Mouse (Mus musculus): Measurements from ENCODE around the gene Cpne6. TPM values are rescaled to one million over a fixed set of nuclear protein-coding genes. Genes with fewer than 3 reads are reported as not detected.

Gene Cpne6
- polyA plus RNA-seq, 1 experiment from 2014 or later, result 1.7 TPM

DNA sequence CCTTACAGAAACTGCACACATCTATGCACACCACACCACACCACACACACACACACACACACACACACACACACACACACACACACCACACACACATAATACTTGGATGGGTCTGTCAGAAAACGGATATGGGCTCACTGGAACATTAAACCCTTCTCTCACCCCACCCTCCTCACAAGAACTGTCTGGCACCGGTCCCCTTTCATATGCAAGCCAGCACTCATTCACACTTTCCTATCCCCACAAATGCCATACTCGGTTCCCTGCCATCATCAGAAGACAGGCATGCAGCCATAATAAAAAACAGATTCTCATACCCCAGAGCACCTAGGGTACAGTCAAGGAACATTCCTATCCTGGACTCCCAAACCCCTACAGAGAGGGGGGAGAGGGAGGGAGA lies 18.1 kb upstream of the Cpne6 start:
- Histone ChIP-seq H3K27me3 (ENCODE audit: control insufficient read depth, insufficient read depth, low read length) (no peaks in the 10 kb centered on the region), H3K27ac (ENCODE audit: low read depth, low read length) (no peak overlapping the region), H3K9me3 (ENCODE audit: control insufficient read depth, low read length) (no peaks in the 10 kb centered on the region), H3K9ac (ENCODE audit: low read length) (no peak overlapping the region), H3K36me3 (ENCODE audit: control insufficient read depth, insufficient read depth, low read length) (no peaks in the 10 kb centered on the region; the same call in 1 of the 2 replicates), H3K4me2 (ENCODE audit: low read depth) (no peak overlapping the region; the same call in 1 of the 2 replicates), H3K4me1 (ENCODE audit: control insufficient read depth, insufficient read depth, low read length) (no peaks in the 10 kb centered on the region), H3K4me3 (ENCODE audit: low read depth, low read length) (peak overlapping the region; percentile 75; the same call in 1 of the 2 replicates)
- ATAC-seq (ENCODE audit: insufficient read depth, low FRiP score, low TSS enrichment), result no peak
- DNase-seq (ENCODE audit: low spot score), result no peak
- WGBS, result 33% methylated on average over 3 of the region's 3 CpGs

DNA sequence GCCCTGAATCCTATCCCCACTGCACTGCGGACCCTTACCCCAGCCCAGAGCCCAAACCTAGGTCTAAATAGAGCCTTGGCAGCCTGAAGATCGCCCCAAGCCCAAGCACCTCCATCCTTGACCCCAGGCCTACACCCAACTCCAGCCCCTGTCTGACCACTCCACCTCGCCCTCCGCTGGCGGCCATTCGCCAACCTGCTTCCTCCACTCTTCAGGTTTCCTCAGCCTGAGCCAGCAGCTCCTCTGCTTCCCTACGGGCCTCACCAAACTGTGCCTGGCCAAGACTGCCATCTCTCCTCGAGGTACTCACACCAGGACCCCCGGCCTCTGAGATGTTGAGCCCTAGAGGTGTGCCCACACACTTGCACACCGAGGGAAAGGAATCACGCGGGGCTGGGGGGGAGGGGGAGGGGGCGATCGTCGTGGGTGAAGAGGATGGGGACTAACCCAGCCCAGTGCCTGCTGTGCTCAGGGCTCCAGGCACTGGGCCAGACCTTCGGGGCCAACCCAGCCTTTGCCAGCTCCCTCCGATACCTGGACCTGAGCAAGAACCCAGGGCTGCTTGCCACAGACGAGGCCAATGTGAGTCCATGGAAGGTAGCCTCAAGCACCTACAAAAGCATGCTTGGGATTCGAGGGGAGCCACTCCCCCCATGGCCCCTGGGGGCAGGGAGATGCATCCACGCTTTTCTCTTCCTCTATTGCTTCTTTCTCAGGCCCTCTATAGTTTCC lies 14.6 kb upstream of the Cpne6 start:
- Histone ChIP-seq H3K4me3 (ENCODE audit: low read depth, low read length) (no peak overlapping the region), H3K9me3 (ENCODE audit: control insufficient read depth, low read length) (no peaks in the 10 kb centered on the region), H3K4me1 (ENCODE audit: control insufficient read depth, insufficient read depth, low read length) (no peaks in the 10 kb centered on the region), H3K36me3 (ENCODE audit: control insufficient read depth, insufficient read depth, low read length) (no peaks in the 10 kb centered on the region; the same call in 1 of the 2 replicates), H3K4me2 (ENCODE audit: low read depth) (no peak overlapping the region), H3K27ac (ENCODE audit: low read depth, low read length) (no peak overlapping the region), H3K27me3 (ENCODE audit: control insufficient read depth, insufficient read depth, low read length) (no peaks in the 10 kb centered on the region), H3K9ac (ENCODE audit: low read length) (no peak overlapping the region)
- 80% methylated on average over 18 of the region's 20 CpGs for whole genome bisulfite sequencing
- no peak for ATAC-seq (ENCODE audit: insufficient read depth, low FRiP score, low TSS enrichment)
- no peak for DNase-seq (ENCODE audit: low spot score)

DNA sequence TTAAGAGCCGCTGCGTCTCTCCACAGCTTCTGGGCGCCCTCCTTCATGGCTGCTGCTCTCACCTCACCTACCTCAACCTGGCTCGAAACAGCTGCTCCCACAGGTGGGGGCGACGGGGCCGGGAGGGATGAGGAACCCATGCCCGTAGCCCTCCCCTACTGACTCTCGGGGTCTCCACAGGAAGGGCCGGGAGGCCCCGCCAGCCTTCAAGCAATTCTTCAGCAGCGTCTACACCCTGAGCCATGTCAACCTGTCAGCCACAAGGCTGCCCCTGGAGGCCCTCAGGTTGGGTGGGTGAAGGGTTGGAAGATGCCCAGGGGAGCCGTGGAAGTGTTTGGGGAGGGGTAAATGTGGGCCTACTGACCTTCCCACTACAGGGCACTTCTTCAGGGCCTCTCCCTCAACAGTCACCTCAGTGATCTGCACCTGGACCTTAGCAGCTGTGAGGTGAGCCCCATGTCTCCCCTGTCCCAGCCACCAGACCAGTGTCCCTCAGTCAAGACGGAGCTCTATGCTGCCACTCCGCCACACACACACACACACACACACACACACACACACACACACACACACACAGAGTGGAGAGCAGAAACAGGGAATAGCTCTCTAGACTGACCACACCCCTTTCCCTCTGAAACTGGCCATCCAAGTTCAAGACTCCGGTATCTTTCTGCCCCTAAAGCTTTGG lies 13.3 kb upstream of the Cpne6 start:
- DNase-seq (ENCODE audit: low spot score), result no peak
- no peak overlapping the region for H3K4me2 ChIP-seq (ENCODE audit: low read depth)
- no peaks in the 10 kb centered on the region for H3K4me1 ChIP-seq (ENCODE audit: control insufficient read depth, insufficient read depth, low read length)
- WGBS, result 74% methylated on average over 16 of the region's 16 CpGs
- no peaks in the 10 kb centered on the region; the same call in 1 of the 2 replicates for H3K36me3 ChIP-seq (ENCODE audit: control insufficient read depth, insufficient read depth, low read length)
- peak; percentile 38; the same call in 1 of the 2 replicates for ATAC-seq (ENCODE audit: insufficient read depth, low FRiP score, low TSS enrichment)
- H3K4me3 ChIP-seq (ENCODE audit: low read depth, low read length), result no peak overlapping the region
- no peaks in the 10 kb centered on the region for H3K27me3 ChIP-seq (ENCODE audit: control insufficient read depth, insufficient read depth, low read length)
- no peak overlapping the region for H3K27ac ChIP-seq (ENCODE audit: low read depth, low read length)
- no peaks in the 10 kb centered on the region for H3K9me3 ChIP-seq (ENCODE audit: control insufficient read depth, low read length)
- H3K9ac ChIP-seq (ENCODE audit: low read length), result no peak overlapping the region

DNA sequence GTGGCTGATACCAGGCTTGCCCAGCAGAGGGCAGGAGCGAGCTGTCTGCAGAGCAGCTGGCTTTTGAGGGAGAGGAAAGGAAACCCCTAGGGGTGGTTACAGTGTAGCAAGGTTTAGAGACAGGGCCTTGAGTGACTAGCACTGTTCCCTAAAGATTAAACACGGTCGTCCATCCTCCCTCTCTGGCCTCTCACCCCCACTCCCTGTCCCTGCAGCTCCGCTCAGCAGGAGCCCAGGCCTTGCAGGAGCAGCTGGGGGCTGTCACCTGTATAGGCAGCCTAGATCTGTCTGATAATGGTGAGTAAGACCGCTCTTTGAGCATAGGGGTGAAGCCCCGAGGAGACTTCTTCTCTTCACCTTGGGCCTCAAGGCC lies 12.8 kb upstream of the Cpne6 start:
- H3K4me3 ChIP-seq (ENCODE audit: low read depth, low read length), result no peak overlapping the region
- 37% methylated on average over 6 of the region's 6 CpGs for WGBS
- H3K9me3 ChIP-seq (ENCODE audit: control insufficient read depth, low read length), result no peaks in the 10 kb centered on the region
- H3K27me3 ChIP-seq (ENCODE audit: control insufficient read depth, insufficient read depth, low read length), result no peaks in the 10 kb centered on the region
- ATAC-seq (ENCODE audit: insufficient read depth, low FRiP score, low TSS enrichment) (peak; percentile 46; the same call in 1 of the 2 replicates), DNase-seq (ENCODE audit: low spot score) (peak; percentile 88)
- no peaks in the 10 kb centered on the region for H3K4me1 ChIP-seq (ENCODE audit: control insufficient read depth, insufficient read depth, low read length)
- no peak overlapping the region for H3K4me2 ChIP-seq (ENCODE audit: low read depth)
- no peak overlapping the region for H3K9ac ChIP-seq (ENCODE audit: low read length)
- H3K36me3 ChIP-seq (ENCODE audit: control insufficient read depth, insufficient read depth, low read length), result no peaks in the 10 kb centered on the region; the same call in 1 of the 2 replicates
- no peak overlapping the region for H3K27ac ChIP-seq (ENCODE audit: low read depth, low read length)

DNA sequence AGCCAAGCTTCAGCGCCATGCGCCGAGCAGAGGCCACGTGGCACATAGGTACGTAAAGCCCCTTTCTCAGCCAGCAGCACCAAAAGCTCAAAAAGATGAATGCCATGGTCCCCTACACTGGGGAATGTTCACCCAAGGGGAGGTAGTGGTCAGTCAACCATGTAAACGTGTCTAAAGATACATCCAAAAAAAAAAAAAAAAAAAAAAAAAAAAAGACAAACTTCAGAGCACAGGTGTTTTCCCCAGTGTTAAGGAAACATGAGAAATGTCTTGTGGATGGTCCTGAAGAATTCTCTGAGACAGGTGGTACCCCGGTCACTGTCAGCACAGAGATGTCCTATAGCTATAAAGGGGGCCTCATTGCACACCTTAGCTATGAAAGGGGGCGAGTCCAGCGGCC lies 4.6 kb upstream of the Cpne6 start:
- DNase-seq (ENCODE audit: low spot score) (no peak), ATAC-seq (ENCODE audit: insufficient read depth, low FRiP score, low TSS enrichment) (no peak)
- 88% methylated on average over 9 of the region's 9 CpGs for WGBS
- H3K9me3 ChIP-seq (ENCODE audit: control insufficient read depth, low read length), result no peaks in the 10 kb centered on the region
- no peak overlapping the region for H3K4me3 ChIP-seq (ENCODE audit: low read depth, low read length)
- no peak overlapping the region for H3K27ac ChIP-seq (ENCODE audit: low read depth, low read length)
- H3K27me3 ChIP-seq (ENCODE audit: control insufficient read depth, insufficient read depth, low read length), result no peaks in the 10 kb centered on the region
- H3K36me3 ChIP-seq (ENCODE audit: control insufficient read depth, insufficient read depth, low read length), result no peaks in the 10 kb centered on the region
- no peak overlapping the region for H3K4me2 ChIP-seq (ENCODE audit: low read depth)
- H3K4me1 ChIP-seq (ENCODE audit: control insufficient read depth, insufficient read depth, low read length), result no peaks in the 10 kb centered on the region
- no peak overlapping the region; the same call in 1 of the 2 replicates for H3K9ac ChIP-seq (ENCODE audit: low read length)

DNA sequence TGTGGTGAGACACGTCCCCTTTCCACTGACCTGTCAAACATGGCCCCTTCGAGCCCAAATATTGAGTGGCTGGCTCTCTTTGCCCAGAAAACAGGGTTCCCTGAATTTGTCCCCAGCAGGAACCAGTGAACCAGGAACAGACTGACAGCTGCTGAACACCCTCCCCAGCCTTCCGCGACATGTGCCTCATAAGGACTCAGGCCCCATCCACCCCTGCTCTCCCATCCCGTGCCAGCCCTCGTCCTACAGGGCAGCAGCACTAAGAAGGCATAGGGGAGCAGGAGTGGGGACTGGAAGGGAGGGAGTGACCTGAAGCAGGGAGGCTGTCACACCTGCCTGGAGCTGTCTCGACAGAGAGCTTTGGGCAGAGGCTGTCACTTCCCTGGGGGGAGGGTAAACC lies 2.4 kb upstream of the Cpne6 start:
- Histone ChIP-seq H3K27me3 (ENCODE audit: control insufficient read depth, insufficient read depth, low read length) (no peaks in the 10 kb centered on the region), H3K36me3 (ENCODE audit: control insufficient read depth, insufficient read depth, low read length) (no peaks in the 10 kb centered on the region), H3K4me3 (ENCODE audit: low read depth, low read length) (no peak overlapping the region), H3K4me1 (ENCODE audit: control insufficient read depth, insufficient read depth, low read length) (no peaks in the 10 kb centered on the region), H3K4me2 (ENCODE audit: low read depth) (no peak overlapping the region), H3K27ac (ENCODE audit: low read depth, low read length) (no peak overlapping the region), H3K9me3 (ENCODE audit: control insufficient read depth, low read length) (no peaks in the 10 kb centered on the region), H3K9ac (ENCODE audit: low read length) (no peak overlapping the region)
- no peak for DNase-seq (ENCODE audit: low spot score)
- 53% methylated on average over 7 of the region's 7 CpGs for WGBS
- ATAC-seq (ENCODE audit: insufficient read depth, low FRiP score, low TSS enrichment), result no peak

DNA sequence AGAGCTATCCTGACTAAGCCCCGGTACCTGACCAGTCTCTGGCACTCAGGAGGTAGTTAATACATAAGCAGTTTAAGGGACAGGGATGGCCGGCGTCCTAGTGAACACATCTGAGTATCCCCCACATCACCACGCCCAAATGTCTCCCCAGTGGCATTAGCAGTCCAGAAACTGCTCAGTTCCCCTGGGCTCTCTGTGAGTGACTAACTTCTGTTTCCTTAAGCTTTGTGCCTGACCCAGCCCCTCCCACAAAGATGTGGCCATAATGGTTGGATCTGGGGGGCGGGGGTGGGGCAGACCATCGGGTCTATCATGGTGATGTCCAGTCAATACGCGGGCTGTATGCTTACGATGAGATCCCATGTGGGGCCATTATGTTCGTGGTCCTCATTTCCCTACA lies 705 bp upstream of the Cpne6 start:
- Histone ChIP-seq H3K9ac (ENCODE audit: low read length) (no peak overlapping the region), H3K4me2 (ENCODE audit: low read depth) (no peak overlapping the region), H3K4me1 (ENCODE audit: control insufficient read depth, insufficient read depth, low read length) (no peaks in the 10 kb centered on the region), H3K27ac (ENCODE audit: low read depth, low read length) (no peak overlapping the region), H3K9me3 (ENCODE audit: control insufficient read depth, low read length) (no peaks in the 10 kb centered on the region), H3K27me3 (ENCODE audit: control insufficient read depth, insufficient read depth, low read length) (no peaks in the 10 kb centered on the region), H3K4me3 (ENCODE audit: low read depth, low read length) (no peak overlapping the region), H3K36me3 (ENCODE audit: control insufficient read depth, insufficient read depth, low read length) (no peaks in the 10 kb centered on the region)
- no peak for DNase-seq (ENCODE audit: low spot score)
- WGBS, result 83% methylated on average over 10 of the region's 10 CpGs
- ATAC-seq (ENCODE audit: insufficient read depth, low FRiP score, low TSS enrichment), result no peak

DNA sequence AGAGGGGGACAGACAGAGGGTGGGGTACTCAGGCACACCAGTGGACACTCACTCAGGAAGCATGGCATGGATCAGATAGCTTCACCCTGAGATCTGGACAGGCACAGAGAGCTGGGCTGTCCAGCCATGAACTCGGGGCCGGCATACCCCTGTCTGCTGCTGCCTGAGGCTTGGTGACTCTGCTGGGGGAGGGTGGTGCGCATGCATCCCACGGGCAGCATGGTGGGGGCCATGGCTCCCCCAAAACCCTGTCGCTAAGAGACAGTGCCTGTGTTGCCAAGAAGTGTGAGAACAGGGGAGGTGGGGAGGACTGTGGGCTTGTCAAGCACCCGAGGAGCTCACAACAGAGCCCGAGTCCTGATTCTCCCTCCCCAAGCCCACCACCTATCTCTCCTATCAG lies 792 bp downstream of the Cpne6 start:
- H3K4me3 ChIP-seq (ENCODE audit: low read depth, low read length), result no peak overlapping the region
- no peak for DNase-seq (ENCODE audit: low spot score)
- no peak overlapping the region for H3K27ac ChIP-seq (ENCODE audit: low read depth, low read length)
- no peaks in the 10 kb centered on the region for H3K9me3 ChIP-seq (ENCODE audit: control insufficient read depth, low read length)
- H3K9ac ChIP-seq (ENCODE audit: low read length), result no peak overlapping the region
- ATAC-seq (ENCODE audit: insufficient read depth, low FRiP score, low TSS enrichment), result no peak
- no peaks in the 10 kb centered on the region for H3K27me3 ChIP-seq (ENCODE audit: control insufficient read depth, insufficient read depth, low read length)
- no peaks in the 10 kb centered on the region for H3K36me3 ChIP-seq (ENCODE audit: control insufficient read depth, insufficient read depth, low read length)
- no peak overlapping the region for H3K4me2 ChIP-seq (ENCODE audit: low read depth)
- WGBS, result 73% methylated on average over 7 of the region's 7 CpGs
- no peaks in the 10 kb centered on the region for H3K4me1 ChIP-seq (ENCODE audit: control insufficient read depth, insufficient read depth, low read length)

DNA sequence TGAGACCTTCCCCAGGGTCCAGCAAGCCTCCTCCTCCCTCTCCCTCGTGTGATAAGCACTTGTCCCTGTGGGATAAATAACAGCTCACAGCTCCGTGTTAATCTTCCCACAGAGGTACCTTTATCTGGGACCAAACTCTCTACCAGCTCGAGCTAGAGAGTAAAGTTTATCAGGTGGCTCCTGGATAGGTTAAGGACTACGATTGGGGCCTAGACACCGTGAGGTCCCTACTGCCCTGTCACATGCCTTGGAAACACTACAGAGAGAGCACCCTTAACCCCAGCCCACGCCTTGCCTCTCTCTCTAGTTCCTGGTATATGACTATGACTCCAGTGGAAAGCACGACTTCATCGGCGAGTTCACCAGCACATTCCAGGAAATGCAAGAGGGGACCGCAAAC lies 3.7 kb downstream of the Cpne6 start:
- no peaks in the 10 kb centered on the region for H3K36me3 ChIP-seq (ENCODE audit: control insufficient read depth, insufficient read depth, low read length)
- peaks cover under 1% of the 10 kb centered on the region for H3K4me1 ChIP-seq (ENCODE audit: control insufficient read depth, insufficient read depth, low read length)
- DNase-seq (ENCODE audit: low spot score) (no peak), ATAC-seq (ENCODE audit: insufficient read depth, low FRiP score, low TSS enrichment) (no peak)
- 75% methylated on average over 10 of the region's 10 CpGs for WGBS
- H3K9me3 ChIP-seq (ENCODE audit: control insufficient read depth, low read length), result no peaks in the 10 kb centered on the region
- H3K9ac ChIP-seq (ENCODE audit: low read length), result no peak overlapping the region
- no peak overlapping the region for H3K27ac ChIP-seq (ENCODE audit: low read depth, low read length)
- H3K4me3 ChIP-seq (ENCODE audit: low read depth, low read length), result no peak overlapping the region
- no peak overlapping the region for H3K4me2 ChIP-seq (ENCODE audit: low read depth)
- H3K27me3 ChIP-seq (ENCODE audit: control insufficient read depth, insufficient read depth, low read length), result no peaks in the 10 kb centered on the region
